Mouse (Mus musculus): ENCODE results near the gene Trim61.
"Not testable (repeated sequence)": the region's sequence is repeated elsewhere in the genome, so short reads cannot be mapped to it uniquely, and the experiment has no call there.

Trim61 gene

GRCm38 (mm10) chr8:65028959-65029686 is 10.8 kb upstream of the Trim61 start:
- in situ Hi-C loops (cut with MboI; ENCODE audit: low pct_unique_long_range_greater_than_20kb in 1 of 2, low sequenced_read_pairs in 2 of 2, unreplicated experiment in 1 of 2), result loop anchor here in 1 of 2 experiments (5.0 kb wide), 1 partner anchor 53 kb away; no protein-coding TSS in a partner anchor

GRCm38 (mm10) chr8:65022485-65022884 is 4.2 kb upstream of the Trim61 start:
- in situ Hi-C loops (cut with MboI; ENCODE audit: low pct_unique_long_range_greater_than_20kb in 1 of 2, low sequenced_read_pairs in 2 of 2, unreplicated experiment in 1 of 2), result no loop called here

GRCm38 (mm10) chr8:65007616-65008015 is 10.7 kb downstream of the Trim61 start:
- in situ Hi-C loops (cut with MboI; ENCODE audit: low pct_unique_long_range_greater_than_20kb in 1 of 2, low sequenced_read_pairs in 2 of 2, unreplicated experiment in 1 of 2), result not testable (repeated sequence)

- in situ Hi-C loops (cut with MboI; ENCODE audit: low pct_unique_long_range_greater_than_20kb in 1 of 2, low sequenced_read_pairs in 2 of 2, unreplicated experiment in 1 of 2), result no loop called here
These were observed 19.4 kb downstream of the Trim61 start for GRCm38 (mm10) chr8:64998806-64999365.

GRCm38 (mm10) chr8:64987731-64988130 is 30.6 kb downstream of the Trim61 start, which contains the start of gene Trim75:
TSS of gene Trim75 (minus strand) at chr8:64987831.
- in situ Hi-C loops (cut with MboI; ENCODE audit: low pct_unique_long_range_greater_than_20kb in 1 of 2, low sequenced_read_pairs in 2 of 2, unreplicated experiment in 1 of 2), result no loop called here

GRCm38 (mm10) chr8:64983150-64983897 is 35.0 kb downstream of the Trim61 start:
- in situ Hi-C loops (cut with MboI; ENCODE audit: low pct_unique_long_range_greater_than_20kb in 1 of 2, low sequenced_read_pairs in 2 of 2, unreplicated experiment in 1 of 2), result no loop called here

Data from mouse embryonic stem cell (cell line).